Mouse (Mus musculus): ENCODE results near the gene Pelo. TPM values are rescaled to one million over a fixed set of nuclear protein-coding genes. Genes with fewer than 3 reads are reported as not detected.

The Pelo gene
- 6.2 and 6.3 TPM in 2 replicates for polyA plus RNA-seq (2016; fragmentation: Nextera tagmentation; extraction: Ambion mirVana)

- H3K36me3 ChIP-seq, result peaks cover 19% of the 10 kb centered on the region
These were observed at the start of gene Pelo for GRCm38 (mm10) chr13:115090069-115090976. Gene Pelo (minus strand): TSS chr13:115090186.

GRCm38 (mm10) chr13:115138513-115138912 lies 48.5 kb upstream of the Pelo start:
- H3K4me2 ChIP-seq (replicated peaks), result no peak overlapping the region
- H3K27ac ChIP-seq, result no peak overlapping the region
- H3K9me3 ChIP-seq, result no peaks in the 10 kb centered on the region
- WGBS, result 89% methylated on average over 7 of the region's 7 CpGs
- H3K9ac ChIP-seq, result no peak overlapping the region
- ATAC-seq (ENCODE audit: insufficient number of reproducible peaks, insufficient read depth, low FRiP score, low TSS enrichment), result no peak
- no peaks in the 10 kb centered on the region for H3K36me3 ChIP-seq
- H3K4me3 ChIP-seq, result no peak overlapping the region
- H3K27me3 ChIP-seq, result no peaks in the 10 kb centered on the region
- H3K4me1 ChIP-seq, result peaks cover 2% of the 10 kb centered on the region; the same call in 1 of the 2 replicates

More at GRCm38 (mm10) chr13:115090069-115090976, at the start of gene Pelo:
- WGBS, result under 1% methylated on average over 59 of the region's 60 CpGs
- Histone ChIP-seq H3K27ac (peak within 1 kb of the TSS; percentile 90), H3K27me3 (no peaks in the 10 kb centered on the region), H3K9me3 (peaks cover 7% of the 10 kb centered on the region; the same call in 1 of the 2 replicates), H3K4me2 (replicated peaks) (peak within 1 kb of the TSS; percentile 90), H3K4me1 (peaks cover 10% of the 10 kb centered on the region; the same call in 1 of the 2 replicates), H3K4me3 (peak within 1 kb of the TSS; percentile 70), H3K9ac (peak within 1 kb of the TSS; percentile 82)
- ATAC-seq (ENCODE audit: insufficient number of reproducible peaks, insufficient read depth, low FRiP score, low TSS enrichment), result peak; percentile 93

- no peak overlapping the region for H3K9ac ChIP-seq
- no peaks in the 10 kb centered on the region for H3K36me3 ChIP-seq
- no peaks in the 10 kb centered on the region for H3K27me3 ChIP-seq
- H3K4me3 ChIP-seq, result no peak overlapping the region
- peaks cover 2% of the 10 kb centered on the region; the same call in 1 of the 2 replicates for H3K4me1 ChIP-seq
- no peak for ATAC-seq (ENCODE audit: insufficient number of reproducible peaks, insufficient read depth, low FRiP score, low TSS enrichment)
- no peaks in the 10 kb centered on the region for H3K9me3 ChIP-seq
- 84% methylated on average over 3 of the region's 3 CpGs for WGBS
- H3K27ac ChIP-seq, result no peak overlapping the region
- no peak overlapping the region for H3K4me2 ChIP-seq (replicated peaks)
These were observed 46.8 kb upstream of the Pelo start for GRCm38 (mm10) chr13:115136761-115137160.

GRCm38 (mm10) chr13:115132435-115132834 lies 42.4 kb upstream of the Pelo start:
- H3K4me2 ChIP-seq (replicated peaks), result 0 out of 2 replicates have a peak overlapping the region, but pooled peaks have one; percentile 13
- H3K4me1 ChIP-seq, result no peaks in the 10 kb centered on the region
- ATAC-seq (ENCODE audit: insufficient number of reproducible peaks, insufficient read depth, low FRiP score, low TSS enrichment), result no peak
- no peaks in the 10 kb centered on the region for H3K36me3 ChIP-seq
- peak overlapping the region; percentile 30; the same call in 1 of the 2 replicates for H3K27ac ChIP-seq
- no peaks in the 10 kb centered on the region for H3K9me3 ChIP-seq
- no peak overlapping the region for H3K9ac ChIP-seq
- H3K27me3 ChIP-seq, result no peaks in the 10 kb centered on the region
- H3K4me3 ChIP-seq, result no peak overlapping the region
- 8% methylated on average over 5 of the region's 5 CpGs for WGBS

GRCm38 (mm10) chr13:115131381-115131780 lies 41.4 kb upstream of the Pelo start:
- ATAC-seq (ENCODE audit: insufficient number of reproducible peaks, insufficient read depth, low FRiP score, low TSS enrichment), result no peak
- Histone ChIP-seq H3K27me3 (no peaks in the 10 kb centered on the region), H3K27ac (no peak overlapping the region), H3K9me3 (no peaks in the 10 kb centered on the region), H3K4me1 (no peaks in the 10 kb centered on the region), H3K4me2 (replicated peaks) (no peak overlapping the region), H3K4me3 (no peak overlapping the region), H3K9ac (no peak overlapping the region), H3K36me3 (no peaks in the 10 kb centered on the region)
- WGBS, result 78% methylated on average over 3 of the region's 3 CpGs

- Histone ChIP-seq H3K27ac (no peak overlapping the region), H3K4me1 (no peaks in the 10 kb centered on the region), H3K4me3 (no peak overlapping the region), H3K9ac (no peak overlapping the region), H3K27me3 (no peaks in the 10 kb centered on the region), H3K9me3 (no peaks in the 10 kb centered on the region), H3K36me3 (no peaks in the 10 kb centered on the region), H3K4me2 (replicated peaks) (no peak overlapping the region)
- no peak for ATAC-seq (ENCODE audit: insufficient number of reproducible peaks, insufficient read depth, low FRiP score, low TSS enrichment)
- WGBS, result 84% methylated on average over 2 of the region's 2 CpGs
These were observed 40.0 kb upstream of the Pelo start for GRCm38 (mm10) chr13:115130035-115130434.

GRCm38 (mm10) chr13:115127826-115128225 lies 37.8 kb upstream of the Pelo start:
- ATAC-seq (ENCODE audit: insufficient number of reproducible peaks, insufficient read depth, low FRiP score, low TSS enrichment), result no peak
- no peak overlapping the region for H3K27ac ChIP-seq
- H3K27me3 ChIP-seq, result no peaks in the 10 kb centered on the region
- no peak overlapping the region for H3K4me2 ChIP-seq (replicated peaks)
- 89% methylated on average over 1 of the region's 1 CpGs for WGBS
- no peaks in the 10 kb centered on the region for H3K36me3 ChIP-seq
- H3K4me1 ChIP-seq, result no peaks in the 10 kb centered on the region
- H3K9me3 ChIP-seq, result no peaks in the 10 kb centered on the region
- no peak overlapping the region for H3K9ac ChIP-seq
- no peak overlapping the region for H3K4me3 ChIP-seq

- H3K4me2 ChIP-seq (replicated peaks), result no peak overlapping the region
- H3K9me3 ChIP-seq, result no peaks in the 10 kb centered on the region
- H3K9ac ChIP-seq, result no peak overlapping the region
- no peak overlapping the region for H3K4me3 ChIP-seq
- no peaks in the 10 kb centered on the region for H3K36me3 ChIP-seq
- no peaks in the 10 kb centered on the region for H3K4me1 ChIP-seq
- H3K27me3 ChIP-seq, result no peaks in the 10 kb centered on the region
- ATAC-seq (ENCODE audit: insufficient number of reproducible peaks, insufficient read depth, low FRiP score, low TSS enrichment), result no peak
- H3K27ac ChIP-seq, result no peak overlapping the region
- 92% methylated on average over 2 of the region's 2 CpGs for WGBS
These were observed 36.5 kb upstream of the Pelo start for GRCm38 (mm10) chr13:115126534-115126933.

GRCm38 (mm10) chr13:115125130-115125529 lies 35.1 kb upstream of the Pelo start:
- no peaks in the 10 kb centered on the region for H3K27me3 ChIP-seq
- no peak for ATAC-seq (ENCODE audit: insufficient number of reproducible peaks, insufficient read depth, low FRiP score, low TSS enrichment)
- H3K4me1 ChIP-seq, result no peaks in the 10 kb centered on the region
- H3K4me3 ChIP-seq, result no peak overlapping the region
- no peaks in the 10 kb centered on the region for H3K9me3 ChIP-seq
- H3K27ac ChIP-seq, result no peak overlapping the region
- WGBS, result 79% methylated on average over 4 of the region's 4 CpGs
- H3K9ac ChIP-seq, result no peak overlapping the region
- H3K4me2 ChIP-seq (replicated peaks), result no peak overlapping the region
- no peaks in the 10 kb centered on the region for H3K36me3 ChIP-seq

- ATAC-seq (ENCODE audit: insufficient number of reproducible peaks, insufficient read depth, low FRiP score, low TSS enrichment), result no peak
- Histone ChIP-seq H3K4me1 (no peaks in the 10 kb centered on the region), H3K4me3 (no peak overlapping the region), H3K4me2 (replicated peaks) (no peak overlapping the region), H3K36me3 (no peaks in the 10 kb centered on the region), H3K9me3 (no peaks in the 10 kb centered on the region), H3K9ac (no peak overlapping the region), H3K27me3 (no peaks in the 10 kb centered on the region), H3K27ac (no peak overlapping the region)
- WGBS, result 88% methylated on average over 1 of the region's 1 CpGs
These were observed 34.5 kb upstream of the Pelo start for GRCm38 (mm10) chr13:115124521-115124920.

GRCm38 (mm10) chr13:115118756-115119155 lies 28.8 kb upstream of the Pelo start:
- H3K27me3 ChIP-seq, result no peaks in the 10 kb centered on the region
- no peak overlapping the region for H3K4me3 ChIP-seq
- no peak overlapping the region for H3K9ac ChIP-seq
- H3K4me2 ChIP-seq (replicated peaks), result no peak overlapping the region
- no peaks in the 10 kb centered on the region for H3K9me3 ChIP-seq
- H3K36me3 ChIP-seq, result no peaks in the 10 kb centered on the region
- H3K27ac ChIP-seq, result no peak overlapping the region
- WGBS, result 65% methylated on average over 5 of the region's 5 CpGs
- ATAC-seq (ENCODE audit: insufficient number of reproducible peaks, insufficient read depth, low FRiP score, low TSS enrichment), result no peak
- H3K4me1 ChIP-seq, result no peaks in the 10 kb centered on the region

- ATAC-seq (ENCODE audit: insufficient number of reproducible peaks, insufficient read depth, low FRiP score, low TSS enrichment), result no peak
- Histone ChIP-seq H3K27ac (no peak overlapping the region), H3K4me3 (no peak overlapping the region), H3K9ac (no peak overlapping the region), H3K4me1 (no peaks in the 10 kb centered on the region), H3K4me2 (replicated peaks) (no peak overlapping the region), H3K36me3 (no peaks in the 10 kb centered on the region), H3K9me3 (no peaks in the 10 kb centered on the region), H3K27me3 (no peaks in the 10 kb centered on the region)
- WGBS, result 81% methylated on average over 3 of the region's 3 CpGs
These were observed 28.2 kb upstream of the Pelo start for GRCm38 (mm10) chr13:115118195-115118594.

All from embryonic facial prominence, embryonic 12.5 days (tissue).